Mouse (Mus musculus): ENCODE data around the gene Spata18. TPM values are rescaled to one million over a fixed set of nuclear protein-coding genes. Genes with fewer than 3 reads are reported as not detected.

Gene Spata18
- total and polyA plus RNA-seq, 3 experiments = not detected

GRCm38 (mm10) chr5:73604964-73605363, 46.2 kb upstream of the Spata18 start:
- Histone ChIP-seq H3K36me3 (ENCODE audit: control insufficient read depth in 1 of 2, insufficient read depth in 2 of 2, low read length in 2 of 2) (no peaks in the 10 kb centered on the region), H3K9ac (ENCODE audit: control insufficient read depth, low read depth, low read length, poor library complexity, severe bottlenecking) (no peak overlapping the region), H3K4me3 (ENCODE audit: control insufficient read depth in 1 of 2, insufficient read depth in 1 of 2, low read depth in 2 of 2, low read length in 2 of 2) (no peak overlapping the region), H3K4me1 (ENCODE audit: control insufficient read depth in 1 of 2, insufficient read depth in 2 of 2, low read length in 2 of 2) (no peaks in the 10 kb centered on the region), H3K27ac (ENCODE audit: control insufficient read depth, low read depth, low read length) (no peak overlapping the region), H3K27me3 (ENCODE audit: control insufficient read depth in 1 of 2, insufficient read depth in 2 of 2, low read length in 2 of 2) (no peaks in the 10 kb centered on the region; a peak in 1 of 4 replicates), H3K9me3 (replicated peaks; ENCODE audit: insufficient read depth, low read length) (no peaks in the 10 kb centered on the region), H3K79me2 (ENCODE audit: control insufficient read depth, insufficient read depth, low read length, poor library complexity) (no peaks in the 10 kb centered on the region)
- no peak for DNase-seq (ENCODE audit: low read depth, low spot score)
- TF ChIP-seq GATA1 (IDR thresholded peaks at IDR 0.05; ENCODE audit: low read depth, low read length) = no peak

DNA sequence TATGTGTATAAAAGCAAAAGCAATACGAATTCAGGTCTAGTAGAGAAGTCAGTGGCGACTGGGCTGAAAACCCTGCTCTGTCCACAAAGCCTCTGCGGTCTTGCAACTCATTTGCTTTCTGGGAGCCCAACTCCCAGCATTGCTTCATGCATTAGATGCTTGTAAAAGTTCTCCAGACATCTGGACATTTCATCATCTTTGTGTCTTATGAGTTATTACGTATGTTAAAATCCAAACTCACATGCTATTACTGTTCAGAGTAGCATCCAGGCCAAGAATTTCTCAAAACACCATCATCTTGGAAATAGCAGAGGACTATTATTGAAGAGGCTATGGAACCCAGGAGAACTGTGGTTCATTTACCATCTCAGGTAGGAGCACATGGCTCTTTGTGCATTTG, 40.1 kb upstream of the Spata18 start:
- Histone ChIP-seq H3K9ac (ENCODE audit: control insufficient read depth, low read depth, low read length, poor library complexity, severe bottlenecking) (no peak overlapping the region), H3K36me3 (ENCODE audit: control insufficient read depth in 1 of 2, insufficient read depth in 2 of 2, low read length in 2 of 2) (no peaks in the 10 kb centered on the region), H3K79me2 (ENCODE audit: control insufficient read depth, insufficient read depth, low read length, poor library complexity) (no peaks in the 10 kb centered on the region), H3K4me3 (ENCODE audit: control insufficient read depth in 1 of 2, insufficient read depth in 1 of 2, low read depth in 2 of 2, low read length in 2 of 2) (no peak overlapping the region), H3K27ac (ENCODE audit: control insufficient read depth, low read depth, low read length) (no peak overlapping the region), H3K27me3 (ENCODE audit: control insufficient read depth in 1 of 2, insufficient read depth in 2 of 2, low read length in 2 of 2) (no peaks in the 10 kb centered on the region; a peak in 1 of 4 replicates), H3K4me1 (ENCODE audit: control insufficient read depth in 1 of 2, insufficient read depth in 2 of 2, low read length in 2 of 2) (no peaks in the 10 kb centered on the region), H3K9me3 (replicated peaks; ENCODE audit: insufficient read depth, low read length) (no peaks in the 10 kb centered on the region)
- DNase-seq (ENCODE audit: low read depth, low spot score) = no peak
- TF ChIP-seq ZNF384 (IDR thresholded peaks at IDR 0.05; ENCODE audit: low read depth, low read length) = no peak
- no peak for TF ChIP-seq ZC3H11A (IDR thresholded peaks at IDR 0.05; ENCODE audit: low read depth, low read length)
- TF ChIP-seq NRF1 (IDR thresholded peaks at IDR 0.05; ENCODE audit: insufficient read depth, low read depth, low read length, poor library complexity, severe bottlenecking) = no peak
- TF ChIP-seq MAX (IDR thresholded peaks at IDR 0.05; ENCODE audit: low read length) = no peak
- no peak for TF ChIP-seq MYB (IDR thresholded peaks at IDR 0.05; ENCODE audit: low read depth, low read length)
- no peak for TF ChIP-seq MAFK (IDR thresholded peaks at IDR 0.05; ENCODE audit: borderline replicate concordance, low read depth, low read length)
- no peak for TF ChIP-seq GATA1 (IDR thresholded peaks at IDR 0.05; ENCODE audit: low read depth, low read length)
- no peak for TF ChIP-seq UBTF (IDR thresholded peaks at IDR 0.05; ENCODE audit: borderline replicate concordance, insufficient read depth, low read depth, low read length)
- no peak for TF ChIP-seq RCOR1 (IDR thresholded peaks at IDR 0.05; ENCODE audit: low read depth, low read length)
- no peak for TF ChIP-seq POLR2AphosphoS5 (IDR thresholded peaks at IDR 0.05; ENCODE audit: borderline replicate concordance, low read depth, low read length)
- TF ChIP-seq MXI1 (IDR thresholded peaks at IDR 0.05; ENCODE audit: low read depth, low read length) = no peak

GRCm38 (mm10) chr5:73613296-73613695, 37.9 kb upstream of the Spata18 start:
- Histone ChIP-seq H3K4me3 (ENCODE audit: control insufficient read depth in 1 of 2, insufficient read depth in 1 of 2, low read depth in 2 of 2, low read length in 2 of 2) (no peak overlapping the region), H3K4me1 (ENCODE audit: control insufficient read depth in 1 of 2, insufficient read depth in 2 of 2, low read length in 2 of 2) (no peaks in the 10 kb centered on the region), H3K36me3 (ENCODE audit: control insufficient read depth in 1 of 2, insufficient read depth in 2 of 2, low read length in 2 of 2) (no peaks in the 10 kb centered on the region), H3K27ac (ENCODE audit: control insufficient read depth, low read depth, low read length) (no peak overlapping the region), H3K79me2 (ENCODE audit: control insufficient read depth, insufficient read depth, low read length, poor library complexity) (no peaks in the 10 kb centered on the region), H3K9me3 (replicated peaks; ENCODE audit: insufficient read depth, low read length) (no peaks in the 10 kb centered on the region), H3K27me3 (ENCODE audit: control insufficient read depth in 1 of 2, insufficient read depth in 2 of 2, low read length in 2 of 2) (no peaks in the 10 kb centered on the region; a peak in 2 of 4 replicates), H3K9ac (ENCODE audit: control insufficient read depth, low read depth, low read length, poor library complexity, severe bottlenecking) (no peak overlapping the region)
- DNase-seq (ENCODE audit: low read depth, low spot score) = no peak
- no peak for TF ChIP-seq NRF1 (IDR thresholded peaks at IDR 0.05; ENCODE audit: insufficient read depth, low read depth, low read length, poor library complexity, severe bottlenecking)
- no peak for TF ChIP-seq ELF1 (IDR thresholded peaks at IDR 0.05; ENCODE audit: low read depth, low read length)
- no peak for TF ChIP-seq HCFC1 (IDR thresholded peaks at IDR 0.05; ENCODE audit: low read depth, low read length)

Data from MEL (cell line).